Mouse (Mus musculus) bone marrow, adult 2 months (tissue): ENCODE measurements around the gene Carnmt1.

ENCODE experiments used
- CTCF ChIP-seq: fragments of 200-500 bp; IDR thresholded peaks from 2 replicates; pipeline ENCODE4 v1.5.1; 2011; ENCODE audit warnings: low read length, control low read depth; ENCODE audit not compliant: control insufficient read depth, insufficient read depth
- POLR2A ChIP-seq: fragments of 200-500 bp; IDR thresholded peaks from 2 replicates; pipeline ENCODE4 v1.6.1; 2011; ENCODE audit warnings: low read depth, mild to moderate bottlenecking, control low read depth, low read length, borderline replicate concordance; ENCODE audit not compliant: control insufficient read depth

DNA sequence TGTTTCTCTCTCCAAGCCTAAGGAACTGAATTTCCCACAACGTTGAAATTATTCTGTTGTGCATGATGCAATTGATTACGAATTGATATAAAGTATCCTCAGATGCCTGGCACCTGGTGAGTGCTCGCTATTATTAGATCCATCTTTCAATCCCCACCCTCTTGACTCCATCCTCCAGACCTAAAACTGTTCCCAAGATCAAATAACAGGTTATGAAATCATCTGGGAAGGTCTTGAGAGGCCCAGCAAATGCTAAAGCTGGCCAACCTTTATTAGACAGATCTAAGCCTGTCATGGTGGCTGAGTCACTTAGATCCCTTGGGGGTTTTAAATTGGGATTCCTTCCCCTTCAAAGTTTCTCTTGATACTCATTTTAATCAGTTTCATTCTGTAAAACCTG lies 10.1 kb upstream of the Carnmt1 start:
- TF ChIP-seq POLR2A, result no peak
- no peak for TF ChIP-seq CTCF
